Mouse (Mus musculus) cerebellum, adult 9-10 months (tissue): ENCODE data around the gene Plin4.
A peak's percentile ranks its signal among the peaks of the same experiment; 100 is the strongest.

Source experiments
- DNase-seq: peaks from one replicate; pipeline ENCODE4 v3.0.0; 2022

Gene Plin4

GRCm38 (mm10) chr17:56109219-56110051, at the start of gene Plin4:
TSS of gene Plin4 (minus strand) at chr17:56109803.
- DNase-seq: no peak

- no peak for DNase-seq
These were observed 44.0 kb upstream of the Plin4 start for GRCm38 (mm10) chr17:56153643-56154042.

- no peak for DNase-seq
These were observed 40.3 kb upstream of the Plin4 start for GRCm38 (mm10) chr17:56149897-56150296.

GRCm38 (mm10) chr17:56148790-56149618, 39.4 kb upstream of the Plin4 start:
- DNase-seq: no peak

GRCm38 (mm10) chr17:56148280-56148679, 38.7 kb upstream of the Plin4 start:
- DNase-seq: no peak

- no peak for DNase-seq
These were observed 37.8 kb upstream of the Plin4 start for GRCm38 (mm10) chr17:56147420-56147819.

- no peak for DNase-seq
These were observed 36.5 kb upstream of the Plin4 start for GRCm38 (mm10) chr17:56146131-56146530.

GRCm38 (mm10) chr17:56144546-56144945, 34.9 kb upstream of the Plin4 start:
- no peak for DNase-seq

- DNase-seq: no peak
These were observed 32.4 kb upstream of the Plin4 start for GRCm38 (mm10) chr17:56141702-56142605.

GRCm38 (mm10) chr17:56139858-56140595, 30.4 kb upstream of the Plin4 start, which contains the start of gene Sema6b:
TSS of gene Sema6b (minus strand) at chr17:56140343.
- peak; percentile 78 for DNase-seq

- no peak for DNase-seq
These were observed 29.8 kb upstream of the Plin4 start for GRCm38 (mm10) chr17:56139355-56139754.

GRCm38 (mm10) chr17:56137839-56138613, 28.4 kb upstream of the Plin4 start:
- DNase-seq: no peak

GRCm38 (mm10) chr17:56136558-56136957, 27.0 kb upstream of the Plin4 start:
- no peak for DNase-seq

- peak; percentile 57 for DNase-seq
These were observed 24.9 kb upstream of the Plin4 start for GRCm38 (mm10) chr17:56134463-56134971.

GRCm38 (mm10) chr17:56133457-56134363, 24.1 kb upstream of the Plin4 start:
- DNase-seq: peak; percentile 36

GRCm38 (mm10) chr17:56132661-56133060, 23.1 kb upstream of the Plin4 start:
- peak; percentile 84 for DNase-seq

GRCm38 (mm10) chr17:56131814-56132213, 22.2 kb upstream of the Plin4 start:
- peak; percentile 77 for DNase-seq

GRCm38 (mm10) chr17:56131136-56131535, 21.5 kb upstream of the Plin4 start:
- no peak for DNase-seq

- no peak for DNase-seq
These were observed 18.6 kb upstream of the Plin4 start for GRCm38 (mm10) chr17:56128246-56128645.

- no peak for DNase-seq
These were observed 16.6 kb upstream of the Plin4 start for GRCm38 (mm10) chr17:56126175-56126574.
